Mouse (Mus musculus): ENCODE results near the gene Btbd35f12. TPM values are rescaled to one million over a fixed set of nuclear protein-coding genes. Genes with fewer than 3 reads are reported as not detected.
"Not testable (repeated sequence)": the region's sequence is repeated elsewhere in the genome, so short reads cannot be mapped to it uniquely, and the experiment has no call there.

Gene Btbd35f12
- total RNA-seq (2014; rRNA removed) (not detected in 2 replicates), polyA plus RNA-seq (2015; fragmentation: Nextera tagmentation; extraction: Ambion mirVana) (not detected in 2 replicates)

DNA sequence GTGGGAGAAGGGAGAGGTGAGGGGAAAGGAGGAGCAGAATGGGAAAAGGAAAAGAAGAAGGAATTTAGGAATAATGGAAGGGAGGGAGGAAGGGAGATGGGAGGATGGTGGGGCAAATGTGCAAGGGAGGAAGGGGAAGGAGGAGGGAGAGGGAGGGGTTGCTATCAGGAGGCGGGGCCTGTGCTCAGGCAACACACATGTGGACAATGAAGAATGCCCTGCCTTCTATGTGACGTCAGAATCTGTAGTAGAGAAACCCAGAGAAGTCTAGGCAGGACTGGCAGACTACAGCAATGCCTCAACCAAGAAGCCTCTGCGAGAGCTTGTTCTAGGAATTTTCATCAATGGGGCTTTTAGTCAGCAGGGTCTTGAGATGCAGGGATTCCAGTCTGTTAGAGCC, at the start of gene Btbd35f12:
TSS of gene Btbd35f12 (plus strand) at position 301 of the 400 bp plus-strand sequence.
- not testable (repeated sequence) for ATAC-seq; H3K4me3 ChIP-seq (ENCODE audit: low read depth, low read length)

DNA sequence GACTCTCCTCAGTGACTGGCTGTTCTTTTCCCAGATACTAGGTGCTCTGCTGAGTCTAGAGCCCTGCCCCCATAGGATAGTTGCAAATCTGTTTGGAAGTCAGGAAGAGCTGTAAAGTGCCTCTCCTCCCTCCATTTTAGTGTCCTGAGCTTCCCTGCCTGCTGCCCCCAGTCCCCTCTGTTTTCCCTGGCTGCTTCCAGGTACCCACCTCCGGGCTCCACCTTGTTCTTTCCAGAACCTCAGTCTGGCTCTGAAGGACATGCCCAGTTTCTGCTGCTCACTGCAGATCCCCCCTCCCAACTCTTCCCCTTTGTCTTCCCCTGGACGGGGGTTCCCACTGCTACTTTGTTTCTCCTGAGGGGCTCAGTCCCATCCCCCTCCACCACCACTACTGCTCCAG, 40.1 kb downstream of the Btbd35f12 start:
- H3K9ac ChIP-seq; H3K36me3 ChIP-seq (ENCODE audit: insufficient read depth); H3K4me2 ChIP-seq (ENCODE audit: low read depth); DNase-seq; H3K9me3 ChIP-seq (ENCODE audit: low read length); H3K4me1 ChIP-seq (ENCODE audit: insufficient read depth); H3K27ac ChIP-seq (ENCODE audit: low read depth, low read length); ATAC-seq; H3K4me3 ChIP-seq (ENCODE audit: low read depth, low read length); H3K27me3 ChIP-seq (ENCODE audit: insufficient read depth, low read length): not testable (repeated sequence)
- 78% methylated on average over 2 of the region's 2 CpGs for WGBS

More for the DNA sequence above, at the start of gene Btbd35f12:
- not testable (repeated sequence) for H3K4me1 ChIP-seq (ENCODE audit: insufficient read depth); H3K36me3 ChIP-seq (ENCODE audit: insufficient read depth); H3K9me3 ChIP-seq (ENCODE audit: low read length); H3K4me2 ChIP-seq (ENCODE audit: low read depth); DNase-seq; H3K27ac ChIP-seq (ENCODE audit: low read depth, low read length); H3K9ac ChIP-seq; H3K27me3 ChIP-seq (ENCODE audit: insufficient read depth, low read length)
- no CpG with 5 or more reads among the region's 3 CpGs for WGBS

Other genes starting within 250 kb of the Btbd35f12 start
- not detected in 2 replicates for gene Spin2-ps6, start 78.5 kb upstream of the Btbd35f12 start, total RNA-seq (2014; rRNA removed)
- not detected in 2 replicates for gene Spin2-ps6, start 78.5 kb upstream of the Btbd35f12 start, polyA plus RNA-seq (2015; fragmentation: Nextera tagmentation; extraction: Ambion mirVana)

Data from forebrain, postnatal 0 days (tissue).